Mouse (Mus musculus) thymus, adult 2 months (tissue): ENCODE data around the gene Enho. TPM values are rescaled to one million over a fixed set of nuclear protein-coding genes. Genes with fewer than 3 reads are reported as not detected.

Source experiments
- DNase-seq: peaks from one replicate; pipeline ENCODE4 v3.0.0; 2021
- H3K27ac ChIP-seq: fragments of 200-500 bp; 2 replicates; pipeline ENCODE4 v1.5.1; 2012; ENCODE audit warnings: low read length, control low read depth; ENCODE audit not compliant: control insufficient read depth, insufficient read depth
- H3K27me3 ChIP-seq: fragments of 200-500 bp; 2 replicates; pipeline ENCODE4 v1.6.1; 2012; ENCODE audit warnings: mild to moderate bottlenecking, low read length, moderate library complexity, mixed read lengths; ENCODE audit not compliant: control insufficient read depth, insufficient read depth
- H3K36me3 ChIP-seq: fragments of 200-500 bp; 2 replicates; pipeline ENCODE4 v1.6.1; 2012; ENCODE audit warnings: mild to moderate bottlenecking, low read length, moderate library complexity; ENCODE audit not compliant: control insufficient read depth, insufficient read depth
- H3K4me1 ChIP-seq: fragments of 200-500 bp; replicated peaks from 2 replicates; pipeline ENCODE4 v1.6.1; 2012; ENCODE audit warnings: low read length; ENCODE audit not compliant: control insufficient read depth, insufficient read depth
- H3K4me3 ChIP-seq: fragments of 200-500 bp; 2 replicates; pipeline ENCODE4 v1.5.1; 2012; ENCODE audit warnings: mild to moderate bottlenecking, low read length, control low read depth, moderate library complexity; ENCODE audit not compliant: control insufficient read depth, insufficient read depth
- CTCF ChIP-seq: fragments of 200-500 bp; IDR thresholded peaks from 2 replicates; pipeline ENCODE4 v1.5.1; 2012; ENCODE audit warnings: mild to moderate bottlenecking, control low read depth, low read length, moderate library complexity, borderline replicate concordance; ENCODE audit not compliant: control insufficient read depth, poor library complexity, insufficient read depth; ENCODE audit errors: extremely low read depth
- POLR2A ChIP-seq: fragments of 200-500 bp; IDR thresholded peaks from 2 replicates; pipeline ENCODE4 v1.6.1; 2012; ENCODE audit warnings: mild to moderate bottlenecking, low read length, control low read depth, moderate library complexity; ENCODE audit not compliant: control insufficient read depth, poor library complexity, insufficient read depth; ENCODE audit errors: extremely low read depth
- WGBS: fragments of 180-500 bp; shearing (Covaris S2); methylation state at CpG from one replicate; pipeline ENCODE4 v1.1.7; 2018; 5-methylcytosine and 5-hydroxymethylcytosine counted together
- polyA plus RNA-seq: library from polyadenylated mRNA; depleted of rRNA; stranded (reverse); fragments of >200 nt; gene quantifications from 2 replicates; pipeline ENCODE4 v1.2.3, GENCODE M21; 2012

The Enho gene
- polyA plus RNA-seq, 1 experiment: 10.3 TPM

DNA sequence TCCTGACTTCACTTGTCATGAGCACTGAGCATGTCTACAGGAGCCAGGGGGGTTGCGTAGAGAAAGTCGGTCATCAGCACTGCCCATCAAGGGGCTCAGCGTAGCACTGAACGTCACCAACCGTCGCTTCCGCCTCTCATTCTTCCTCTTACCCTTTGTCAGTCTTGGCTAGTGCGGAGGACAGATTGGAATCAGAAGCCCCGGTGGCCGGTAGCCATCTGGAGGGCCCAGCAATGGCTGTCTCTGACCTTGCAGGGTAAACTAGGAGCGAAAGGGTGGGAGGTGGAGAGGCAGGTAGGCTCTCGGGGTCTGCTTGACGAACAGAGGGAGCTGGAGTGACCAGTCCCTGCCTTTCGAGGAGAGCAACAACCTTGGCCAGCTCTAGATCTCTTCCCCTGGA is 18.1 kb downstream of the Enho start:
- DNase-seq: no peak

DNA sequence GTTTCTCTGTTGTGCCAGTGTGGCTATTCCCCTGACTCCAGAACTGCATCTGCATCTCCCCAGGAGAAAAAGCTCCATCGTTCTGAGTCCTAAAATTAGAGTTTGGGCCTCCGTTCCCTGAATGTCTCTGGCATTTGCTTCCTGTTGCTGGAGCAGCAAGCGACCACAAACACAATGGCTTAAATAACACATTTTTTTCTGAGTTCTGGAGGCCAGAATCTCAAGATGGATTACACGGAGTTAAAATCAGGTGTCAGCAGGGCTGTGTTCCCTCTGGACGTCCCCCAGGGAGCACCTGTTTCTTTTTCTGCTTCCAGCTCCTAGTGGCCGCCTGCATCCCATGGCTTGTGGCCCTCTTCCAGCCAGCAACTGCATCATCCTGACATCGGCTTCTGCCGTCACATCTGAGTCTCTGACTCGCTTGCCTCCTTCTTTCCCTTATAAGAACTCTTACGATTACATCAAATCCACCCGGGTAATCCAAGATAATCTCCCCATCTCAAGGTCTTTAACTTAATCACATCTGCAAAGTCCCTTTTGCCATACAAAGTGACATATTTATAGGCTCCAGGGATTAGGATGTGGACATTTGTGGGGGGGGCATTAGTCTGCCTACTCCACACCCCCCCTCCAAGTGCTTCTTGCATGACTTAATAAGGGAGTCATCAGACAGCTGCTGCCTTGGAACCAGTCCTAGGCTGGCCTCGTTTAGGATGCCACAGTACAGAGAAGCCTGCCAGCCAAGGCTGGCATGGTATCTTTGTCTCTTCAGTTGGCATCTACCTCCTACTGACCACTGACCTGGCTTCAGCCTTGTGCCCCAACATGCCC is 21.0 kb downstream of the Enho start:
- 86% methylated on average over 12 of the region's 12 CpGs for WGBS
- no peak for DNase-seq

More for the DNA sequence above, 18.1 kb downstream of the Enho start:
- WGBS: 95% methylated on average over 14 of the region's 14 CpGs
- Histone ChIP-seq H3K4me3 (no peak overlapping the region), H3K27ac (no peak overlapping the region), H3K36me3 (no peaks in the 10 kb centered on the region), H3K4me1 (no peaks in the 10 kb centered on the region), H3K27me3 (no peaks in the 10 kb centered on the region)
- no peak for TF ChIP-seq CTCF

DNA sequence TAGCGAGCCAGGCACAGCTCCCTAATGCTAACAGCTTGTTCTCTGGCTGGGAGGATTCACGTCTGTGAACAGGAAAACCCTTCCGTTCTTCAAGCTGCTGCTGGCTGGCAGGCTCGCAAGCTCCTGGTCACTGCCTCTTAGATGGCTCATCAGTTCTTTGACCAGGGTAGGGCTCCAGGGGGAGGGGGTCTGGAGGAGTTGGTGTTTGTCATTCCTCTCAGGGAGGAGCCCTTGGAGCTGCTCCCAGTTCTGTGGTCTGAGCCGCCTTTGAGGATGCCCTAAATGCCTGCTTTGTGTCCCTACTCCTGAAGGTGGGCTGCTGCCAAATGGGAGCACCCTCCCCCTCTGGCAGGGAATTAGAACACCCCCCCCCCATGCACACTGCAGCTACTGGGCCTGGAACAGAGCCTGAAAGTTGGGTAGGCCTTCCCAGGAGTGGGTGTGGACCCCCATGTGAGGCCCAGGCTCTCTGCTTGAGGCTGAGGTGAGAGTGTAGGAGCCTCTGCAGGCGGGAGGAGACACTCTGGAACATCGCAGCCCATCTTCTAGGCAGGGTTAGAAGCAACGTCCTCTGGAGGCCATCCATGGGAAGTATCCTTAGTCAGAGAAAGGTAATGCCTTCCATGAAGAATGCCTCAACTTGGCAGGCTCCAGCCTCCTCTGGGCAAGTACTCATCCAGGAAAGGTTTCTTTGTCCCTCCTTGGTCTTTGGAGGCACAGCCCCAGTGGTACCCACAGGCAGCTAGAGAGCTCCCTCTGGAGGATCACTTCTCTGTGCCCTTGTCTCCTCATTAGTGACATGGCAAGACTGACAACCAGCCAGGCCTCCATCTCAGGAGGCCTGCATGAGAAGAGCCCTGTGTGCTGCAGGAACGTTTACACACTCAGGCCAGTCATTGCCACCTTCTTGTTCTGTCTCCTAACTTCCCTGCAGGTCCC is 24.2 kb downstream of the Enho start:
- WGBS: 92% methylated on average over 9 of the region's 9 CpGs
- no peaks in the 10 kb centered on the region for H3K27me3 ChIP-seq
- no peak for DNase-seq
- no peak overlapping the region for H3K27ac ChIP-seq
- TF ChIP-seq POLR2A: no peak
- no peak for TF ChIP-seq CTCF
- H3K4me1 ChIP-seq: no peaks in the 10 kb centered on the region
- H3K36me3 ChIP-seq: no peaks in the 10 kb centered on the region
- H3K4me3 ChIP-seq: no peak overlapping the region

More for the DNA sequence above, 21.0 kb downstream of the Enho start:
- no peaks in the 10 kb centered on the region for H3K27me3 ChIP-seq
- H3K4me1 ChIP-seq: no peaks in the 10 kb centered on the region
- TF ChIP-seq POLR2A (no peak), CTCF (no peak)
- no peak overlapping the region for H3K27ac ChIP-seq
- H3K36me3 ChIP-seq: no peaks in the 10 kb centered on the region
- H3K4me3 ChIP-seq: no peak overlapping the region

DNA sequence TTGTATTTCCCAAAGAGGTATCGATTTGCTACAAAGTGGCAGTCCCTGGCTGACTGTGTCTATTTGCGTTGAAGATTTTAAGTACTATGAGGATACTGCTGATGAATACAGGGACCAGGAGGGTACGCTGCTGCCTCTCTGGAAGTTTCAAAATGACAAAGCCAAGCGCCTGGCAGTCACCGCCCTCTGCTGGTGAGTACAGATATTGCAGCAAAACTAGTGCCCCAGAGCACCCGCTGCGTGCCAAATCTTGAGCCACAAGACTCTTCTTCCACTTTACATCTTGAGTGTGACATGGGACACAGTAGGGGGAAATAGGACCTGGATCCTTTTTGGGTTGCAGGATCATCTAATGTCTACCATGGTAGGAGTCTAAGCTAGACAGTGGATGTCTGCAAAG is 26.0 kb downstream of the Enho start:
- DNase-seq: peak; percentile 62

DNA sequence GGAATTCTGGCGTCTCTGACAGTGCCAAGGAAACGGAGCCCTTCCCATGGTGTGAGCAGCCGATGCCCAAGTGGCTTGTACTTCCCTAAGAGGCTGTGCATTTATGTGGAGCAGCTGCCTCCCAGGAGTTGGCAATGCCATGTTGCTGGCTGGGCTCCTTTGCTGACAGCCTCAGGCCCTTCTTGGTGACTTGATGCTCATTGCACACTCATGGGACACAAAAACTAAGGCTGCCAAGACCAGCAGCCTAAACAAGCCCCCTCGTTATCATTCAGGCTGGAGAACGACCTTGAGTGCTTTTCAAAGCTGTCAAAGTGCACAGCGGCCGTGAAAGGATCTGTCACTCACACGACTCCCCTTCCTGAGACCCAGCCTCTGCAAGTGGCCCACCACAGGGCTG is 28.0 kb downstream of the Enho start:
- Histone ChIP-seq H3K4me3 (no peak overlapping the region), H3K27me3 (no peaks in the 10 kb centered on the region), H3K27ac (no peak overlapping the region), H3K36me3 (no peaks in the 10 kb centered on the region), H3K4me1 (0 out of 2 replicates have a peak, but pooled peaks cover 2% of the 10 kb centered on the region)
- DNase-seq: no peak
- 89% methylated on average over 8 of the region's 8 CpGs for WGBS
- TF ChIP-seq CTCF (no peak), POLR2A (no peak)

More for the DNA sequence above, 26.0 kb downstream of the Enho start:
- H3K36me3 ChIP-seq: no peaks in the 10 kb centered on the region
- 10% methylated on average over 7 of the region's 7 CpGs for WGBS
- 0 out of 2 replicates have a peak, but pooled peaks cover 2% of the 10 kb centered on the region for H3K4me1 ChIP-seq
- TF ChIP-seq CTCF (peak; percentile 83; the same call in 1 of the 2 replicates), POLR2A (no peak)
- H3K27me3 ChIP-seq: no peaks in the 10 kb centered on the region
- H3K4me3 ChIP-seq: no peak overlapping the region
- H3K27ac ChIP-seq: no peak overlapping the region

DNA sequence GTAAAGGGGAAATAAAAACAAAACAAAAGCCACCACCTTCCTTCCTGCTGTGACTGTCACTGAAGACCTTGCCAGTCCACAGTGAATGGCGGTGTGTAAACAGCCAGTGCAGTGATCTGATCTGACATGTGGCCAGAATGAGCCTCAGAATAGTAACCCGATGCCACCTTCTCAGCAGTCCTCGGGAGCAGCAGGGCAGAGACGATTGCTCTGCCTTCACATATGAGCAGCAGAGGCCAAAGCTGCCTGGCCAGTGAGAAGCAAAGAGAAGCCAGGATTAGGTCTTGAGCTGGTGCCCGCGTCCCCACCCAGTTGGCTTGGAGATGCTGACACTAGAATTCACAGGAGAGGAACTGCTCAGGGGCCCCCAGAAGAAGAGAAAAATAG is 29.5 kb downstream of the Enho start:
- H3K36me3 ChIP-seq: no peaks in the 10 kb centered on the region
- no peak for DNase-seq
- H3K27ac ChIP-seq: no peak overlapping the region
- H3K4me1 ChIP-seq: 0 out of 2 replicates have a peak, but pooled peaks cover 2% of the 10 kb centered on the region
- TF ChIP-seq CTCF: no peak
- no peak for TF ChIP-seq POLR2A
- H3K4me3 ChIP-seq: no peak overlapping the region
- WGBS: 33% methylated on average over 6 of the region's 6 CpGs
- no peaks in the 10 kb centered on the region for H3K27me3 ChIP-seq
